Mouse (Mus musculus) hematopoietic stem cell, adult 5-6 weeks (primary cell): ENCODE data around the gene Erc2. TPM values are rescaled to one million over a fixed set of nuclear protein-coding genes. Genes with fewer than 3 reads are reported as not detected.

ENCODE experiments used
- ATAC-seq, 2 experiments: fragments of 125-278 bp in 1 of 2; replicated peaks in 1 of 2; 2 replicates each; pipeline ENCODE4 v1.8.0; 2016 to 2017; ENCODE audit warnings: inconsistent platforms in 2 of 2, mild to moderate bottlenecking in 2 of 2, moderate number of reproducible peaks in 2 of 2, low read depth in 1 of 2, moderate TSS enrichment in 1 of 2; ENCODE audit not compliant: low FRiP score in 2 of 2, poor library complexity in 2 of 2, severe bottlenecking in 2 of 2, insufficient read depth in 1 of 2, low TSS enrichment in 1 of 2
- total RNA-seq: library from RNA; stranded (forward); fragments of 172-1452, 232-1000 nt; gene quantifications from 2 replicates; pipeline ENCODE4 v1.2.3, GENCODE M21; 2017

Gene Erc2
- total RNA-seq, 1 experiment from 2014 or later, result not detected

- ATAC-seq, result no peak
Measured at GRCm38 (mm10) chr14:27654670-27655069, 32.4 kb downstream of the Erc2 start.

GRCm38 (mm10) chr14:27658616-27659015 lies 36.4 kb downstream of the Erc2 start:
- ATAC-seq, result no peak

- no peak for ATAC-seq
Measured at GRCm38 (mm10) chr14:27661466-27661865, 39.2 kb downstream of the Erc2 start.

- ATAC-seq, result no peak
Measured at GRCm38 (mm10) chr14:27662251-27662650, 40.0 kb downstream of the Erc2 start.

GRCm38 (mm10) chr14:27667016-27667852 lies 45.0 kb downstream of the Erc2 start:
- no peak for ATAC-seq

- no peak for ATAC-seq
Measured at GRCm38 (mm10) chr14:27668151-27668550, 45.9 kb downstream of the Erc2 start.

- ATAC-seq, result no peak
Measured at GRCm38 (mm10) chr14:27669939-27670338, 47.7 kb downstream of the Erc2 start.

GRCm38 (mm10) chr14:27672761-27673160 lies 50.5 kb downstream of the Erc2 start:
- no peak for ATAC-seq

GRCm38 (mm10) chr14:27674096-27674495 lies 51.9 kb downstream of the Erc2 start:
- ATAC-seq, result no peak

- ATAC-seq, result no peak
Measured at GRCm38 (mm10) chr14:27674561-27674960, 52.3 kb downstream of the Erc2 start.

GRCm38 (mm10) chr14:27675071-27675470 lies 52.8 kb downstream of the Erc2 start:
- ATAC-seq, result no peak

- no peak for ATAC-seq
Measured at GRCm38 (mm10) chr14:27682368-27683052, 60.3 kb downstream of the Erc2 start.

- no peak for ATAC-seq
Measured at GRCm38 (mm10) chr14:27695781-27696180, 73.6 kb downstream of the Erc2 start.

- ATAC-seq, result no peak
Measured at GRCm38 (mm10) chr14:27717364-27717763, 95.1 kb downstream of the Erc2 start.

GRCm38 (mm10) chr14:27719601-27720000 lies 97.4 kb downstream of the Erc2 start:
- ATAC-seq, result no peak

GRCm38 (mm10) chr14:27720944-27721343 lies 98.7 kb downstream of the Erc2 start:
- no peak for ATAC-seq

- no peak for ATAC-seq
Measured at GRCm38 (mm10) chr14:27721759-27722158, 99.5 kb downstream of the Erc2 start.

- ATAC-seq, result no peak
Measured at GRCm38 (mm10) chr14:27727541-27727940, 105.3 kb downstream of the Erc2 start.

GRCm38 (mm10) chr14:27731086-27731485 lies 108.9 kb downstream of the Erc2 start:
- ATAC-seq, result no peak
